Mouse (Mus musculus) cerebellum, adult 2 months (tissue): ENCODE data around the gene Tnip3.

Source experiments
- CTCF ChIP-seq: fragments of 200-500 bp; IDR thresholded peaks from 2 replicates; pipeline ENCODE4 v1.5.1; 2011; ENCODE audit warnings: low read depth, mild to moderate bottlenecking, control low read depth, low read length, moderate library complexity, borderline replicate concordance; ENCODE audit not compliant: insufficient read depth
- POLR2A ChIP-seq: fragments of 200-500 bp; IDR thresholded peaks from 2 replicates; pipeline ENCODE4 v1.6.1; 2011; ENCODE audit warnings: low read length, control low read depth, borderline replicate concordance; ENCODE audit not compliant: insufficient read depth

DNA sequence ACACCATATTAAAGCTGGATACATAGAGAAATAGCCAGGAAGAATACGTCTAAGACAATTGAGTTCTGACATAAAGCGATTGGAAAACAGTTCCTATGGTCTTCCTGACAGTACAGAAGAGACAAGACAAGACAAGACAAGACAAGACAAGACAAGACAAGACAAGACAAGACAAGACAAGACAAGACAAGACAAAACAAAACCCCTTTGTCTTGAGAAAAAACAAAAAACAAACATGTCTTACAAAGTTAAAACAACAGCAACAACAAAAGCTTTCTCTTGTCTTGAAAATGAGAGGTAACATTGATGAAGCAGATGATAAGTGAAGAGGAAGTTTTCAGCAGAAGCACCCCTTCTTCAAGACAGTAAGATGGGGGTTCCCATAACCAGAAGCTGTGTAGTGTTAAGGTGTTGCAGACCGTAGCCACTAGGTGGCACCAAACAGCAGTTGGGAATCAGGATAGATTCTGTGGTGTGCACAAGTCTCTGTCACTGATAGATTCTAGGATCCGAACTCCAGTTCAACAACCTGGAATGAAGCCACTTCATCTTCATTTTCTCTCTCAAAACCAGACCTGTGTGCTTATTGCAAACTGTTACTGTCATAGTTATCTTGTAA, 15.0 kb upstream of the Tnip3 start:
- TF ChIP-seq POLR2A (no peak), CTCF (peak; percentile 81)
